Mouse (Mus musculus): ENCODE data around the gene Uba52. TPM values are rescaled to one million over a fixed set of nuclear protein-coding genes. Genes with fewer than 3 reads are reported as not detected.
A peak's percentile ranks its signal among the peaks of the same experiment; 100 is the strongest.

The Uba52 gene
- total and polyA plus RNA-seq, 2 experiments from 2014 or later, result 510 to 717 TPM

- no peak for TF ChIP-seq CTCF (IDR thresholded peaks at IDR 0.05; ENCODE audit: low read depth)
- DNase-seq (ENCODE audit: low spot score) (no peak), ATAC-seq (peak; percentile 8; the same call in 1 of the 2 replicates)
- H3K27ac ChIP-seq, result no peak overlapping the region
- H3K9ac ChIP-seq (replicated peaks; ENCODE audit: low read length), result no peak overlapping the region
- peaks cover 26% of the 10 kb centered on the region for H3K27me3 ChIP-seq (ENCODE audit: insufficient read depth, low read length)
- 0 out of 2 replicates have a peak overlapping the region, but pooled peaks have one; percentile 6 for H3K4me3 ChIP-seq (ENCODE audit: low read length)
- WGBS, result 11% methylated on average over 38 of the region's 39 CpGs
- H3K4me2 ChIP-seq (ENCODE audit: low read depth, low read length), result peak overlapping the region; percentile 23
- H3K36me3 ChIP-seq (ENCODE audit: insufficient read depth, low read length), result no peaks in the 10 kb centered on the region
- no peaks in the 10 kb centered on the region for H3K9me3 ChIP-seq (ENCODE audit: low read length)
- peaks cover 10% of the 10 kb centered on the region; the same call in 1 of the 2 replicates for H3K4me1 ChIP-seq (ENCODE audit: insufficient read depth, low read length)
Measured at GRCm38 (mm10) chr8:70500386-70501301, 10.0 kb downstream of the Uba52 start.

- no peak overlapping the region for H3K27ac ChIP-seq
- no peaks in the 10 kb centered on the region for H3K36me3 ChIP-seq (ENCODE audit: insufficient read depth, low read length)
- H3K9ac ChIP-seq (replicated peaks; ENCODE audit: low read length), result no peak overlapping the region; the same call in 1 of the 2 replicates
- no peak for ATAC-seq
- H3K4me2 ChIP-seq (ENCODE audit: low read depth, low read length), result peak overlapping the region; percentile 22; the same call in 1 of the 2 replicates
- no peak for DNase-seq (ENCODE audit: low spot score)
- H3K4me3 ChIP-seq (ENCODE audit: low read length), result no peak overlapping the region
- no peaks in the 10 kb centered on the region for H3K4me1 ChIP-seq (ENCODE audit: insufficient read depth, low read length)
- no peaks in the 10 kb centered on the region for H3K9me3 ChIP-seq (ENCODE audit: low read length)
- TF ChIP-seq CTCF (IDR thresholded peaks at IDR 0.05; ENCODE audit: low read depth), result no peak
- peaks cover 54% of the 10 kb centered on the region for H3K27me3 ChIP-seq (ENCODE audit: insufficient read depth, low read length)
- 8% methylated on average over 12 of the region's 12 CpGs for WGBS
Measured at GRCm38 (mm10) chr8:70495771-70496062, 14.9 kb downstream of the Uba52 start.

GRCm38 (mm10) chr8:70495001-70495770 is 15.4 kb downstream of the Uba52 start:
- H3K36me3 ChIP-seq (ENCODE audit: insufficient read depth, low read length), result no peaks in the 10 kb centered on the region
- WGBS, result 5% methylated on average over 19 of the region's 21 CpGs
- DNase-seq (ENCODE audit: low spot score) (no peak), ATAC-seq (peak; percentile 27; the same call in 1 of the 2 replicates)
- H3K9me3 ChIP-seq (ENCODE audit: low read length), result no peaks in the 10 kb centered on the region
- no peak overlapping the region; the same call in 1 of the 2 replicates for H3K9ac ChIP-seq (replicated peaks; ENCODE audit: low read length)
- H3K4me2 ChIP-seq (ENCODE audit: low read depth, low read length), result peak overlapping the region; percentile 62; the same call in 1 of the 2 replicates
- H3K4me1 ChIP-seq (ENCODE audit: insufficient read depth, low read length), result no peaks in the 10 kb centered on the region
- H3K27me3 ChIP-seq (ENCODE audit: insufficient read depth, low read length), result peaks cover 59% of the 10 kb centered on the region
- no peak overlapping the region for H3K4me3 ChIP-seq (ENCODE audit: low read length)
- TF ChIP-seq CTCF (IDR thresholded peaks at IDR 0.05; ENCODE audit: low read depth), result no peak
- H3K27ac ChIP-seq, result no peak overlapping the region

GRCm38 (mm10) chr8:70494416-70494945 is 16.1 kb downstream of the Uba52 start:
- Histone ChIP-seq H3K9ac (replicated peaks; ENCODE audit: low read length) (no peak overlapping the region), H3K4me1 (ENCODE audit: insufficient read depth, low read length) (no peaks in the 10 kb centered on the region), H3K4me3 (ENCODE audit: low read length) (peak overlapping the region; percentile 35), H3K27me3 (ENCODE audit: insufficient read depth, low read length) (peaks cover 66% of the 10 kb centered on the region), H3K36me3 (ENCODE audit: insufficient read depth, low read length) (no peaks in the 10 kb centered on the region), H3K9me3 (ENCODE audit: low read length) (no peaks in the 10 kb centered on the region), H3K27ac (no peak overlapping the region), H3K4me2 (ENCODE audit: low read depth, low read length) (peak overlapping the region; percentile 62)
- ATAC-seq (no peak), DNase-seq (ENCODE audit: low spot score) (no peak)
- TF ChIP-seq CTCF (IDR thresholded peaks at IDR 0.05; ENCODE audit: low read depth), result no peak
- WGBS, result 3% methylated on average over 23 of the region's 28 CpGs

GRCm38 (mm10) chr8:70493692-70494415 is 16.7 kb downstream of the Uba52 start:
- under 1% methylated on average over 47 of the region's 47 CpGs for WGBS
- Histone ChIP-seq H3K4me1 (ENCODE audit: insufficient read depth, low read length) (no peaks in the 10 kb centered on the region), H3K9ac (replicated peaks; ENCODE audit: low read length) (no peak overlapping the region), H3K4me3 (ENCODE audit: low read length) (peak overlapping the region; percentile 35), H3K9me3 (ENCODE audit: low read length) (no peaks in the 10 kb centered on the region), H3K36me3 (ENCODE audit: insufficient read depth, low read length) (no peaks in the 10 kb centered on the region), H3K4me2 (ENCODE audit: low read depth, low read length) (peak overlapping the region; percentile 62), H3K27ac (no peak overlapping the region), H3K27me3 (ENCODE audit: insufficient read depth, low read length) (peaks cover 72% of the 10 kb centered on the region)
- no peak for TF ChIP-seq CTCF (IDR thresholded peaks at IDR 0.05; ENCODE audit: low read depth)
- ATAC-seq, result peak; percentile 15; the same call in 1 of the 2 replicates
- no peak for DNase-seq (ENCODE audit: low spot score)

Measured in hindbrain, postnatal 0 days (tissue).